Mouse (Mus musculus) testis, adult 2 months (tissue): ENCODE results near the gene Atp9a. TPM values are rescaled to one million over a fixed set of nuclear protein-coding genes. Genes with fewer than 3 reads are reported as not detected.

Experiments
- H3K27ac ChIP-seq: fragments of 200-500 bp; 2 replicates; pipeline ENCODE4 v1.5.1; 2012; ENCODE audit warnings: low read depth, low read length; ENCODE audit not compliant: control insufficient read depth, insufficient read depth
- H3K27me3 ChIP-seq: fragments of 200-500 bp; 2 replicates; pipeline ENCODE4 v1.6.1; 2012; ENCODE audit warnings: mild to moderate bottlenecking, low read length, moderate library complexity; ENCODE audit not compliant: control insufficient read depth, insufficient read depth
- H3K36me3 ChIP-seq: fragments of 200-500 bp; 2 replicates; pipeline ENCODE4 v1.6.1; 2012; ENCODE audit warnings: mild to moderate bottlenecking, low read length; ENCODE audit not compliant: control insufficient read depth, insufficient read depth
- H3K4me1 ChIP-seq: fragments of 200-500 bp; 2 replicates; pipeline ENCODE4 v1.6.1; 2012; ENCODE audit warnings: low read length; ENCODE audit not compliant: control insufficient read depth, insufficient read depth
- H3K4me3 ChIP-seq: fragments of 200-500 bp; 2 replicates; pipeline ENCODE4 v1.5.1; 2012; ENCODE audit warnings: low read depth, mild to moderate bottlenecking, low read length, moderate library complexity, mixed read lengths; ENCODE audit not compliant: control insufficient read depth
- CTCF ChIP-seq: fragments of 200-500 bp; IDR thresholded peaks from 2 replicates; pipeline ENCODE4 v1.5.1; 2012; ENCODE audit warnings: low read depth, mild to moderate bottlenecking, inconsistent platforms, low read length, moderate library complexity; ENCODE audit not compliant: control insufficient read depth, insufficient read depth, insufficient replicate concordance
- POLR2A ChIP-seq: fragments of 200-500 bp; IDR thresholded peaks from 2 replicates; pipeline ENCODE4 v1.6.1; 2012; ENCODE audit warnings: low read depth, mild to moderate bottlenecking, inconsistent platforms, low read length, moderate library complexity; ENCODE audit not compliant: control insufficient read depth
- polyA plus RNA-seq: library from polyadenylated mRNA; depleted of rRNA; stranded (reverse); fragments of >200 nt; gene quantifications from 2 replicates; pipeline ENCODE4 v1.2.3, GENCODE M21; 2012

Gene Atp9a
- polyA plus RNA-seq, 1 experiment, result 63.7 TPM

DNA sequence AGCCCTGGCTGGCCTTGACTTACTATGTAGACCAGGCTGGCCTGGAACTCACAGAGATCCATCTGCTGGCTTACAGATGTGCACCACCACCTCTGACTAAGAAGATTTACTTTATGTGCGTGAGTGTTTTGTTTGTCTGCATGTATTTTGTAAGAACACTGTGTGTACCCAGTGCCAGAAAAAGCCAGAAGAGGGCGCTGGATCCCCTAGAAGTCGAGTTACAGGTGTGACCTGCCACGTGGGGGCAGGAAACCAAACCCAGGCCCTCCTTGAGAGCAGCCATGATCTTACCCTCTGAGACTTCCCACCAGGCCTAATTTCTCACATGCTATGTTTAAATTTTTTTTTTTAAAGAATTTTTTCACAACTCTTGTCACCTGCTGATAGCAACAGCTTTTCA is 22.5 kb downstream of the Atp9a start:
- Histone ChIP-seq H3K27me3 (no peaks in the 10 kb centered on the region), H3K36me3 (no peaks in the 10 kb centered on the region), H3K27ac (no peak overlapping the region), H3K4me1 (peaks cover 6% of the 10 kb centered on the region), H3K4me3 (no peak overlapping the region)
- no peak for TF ChIP-seq CTCF
- no peak for TF ChIP-seq POLR2A

DNA sequence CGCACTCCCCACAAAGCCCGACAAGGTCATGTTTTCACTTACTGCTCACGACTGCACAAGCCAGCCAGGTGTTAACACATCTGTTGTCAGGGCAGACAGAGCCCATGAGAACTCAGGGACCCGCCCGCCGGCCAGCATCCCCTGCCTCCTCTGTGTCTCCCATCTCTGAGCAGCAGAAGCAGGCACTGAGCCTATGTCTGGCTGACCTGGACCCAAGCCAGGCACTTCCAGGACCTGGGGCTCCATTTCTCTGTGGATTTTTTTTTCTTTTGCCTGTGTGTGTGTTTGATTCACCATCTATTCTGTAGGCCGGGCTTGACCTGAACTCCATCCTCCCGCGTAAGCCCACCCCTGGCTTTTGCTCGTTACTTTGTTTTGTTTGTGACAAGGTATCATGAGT is 23.5 kb downstream of the Atp9a start:
- H3K4me1 ChIP-seq, result peaks cover 6% of the 10 kb centered on the region
- no peak overlapping the region for H3K4me3 ChIP-seq
- H3K36me3 ChIP-seq, result no peaks in the 10 kb centered on the region
- no peak overlapping the region for H3K27ac ChIP-seq
- no peaks in the 10 kb centered on the region for H3K27me3 ChIP-seq
- TF ChIP-seq CTCF (no peak), POLR2A (no peak)

DNA sequence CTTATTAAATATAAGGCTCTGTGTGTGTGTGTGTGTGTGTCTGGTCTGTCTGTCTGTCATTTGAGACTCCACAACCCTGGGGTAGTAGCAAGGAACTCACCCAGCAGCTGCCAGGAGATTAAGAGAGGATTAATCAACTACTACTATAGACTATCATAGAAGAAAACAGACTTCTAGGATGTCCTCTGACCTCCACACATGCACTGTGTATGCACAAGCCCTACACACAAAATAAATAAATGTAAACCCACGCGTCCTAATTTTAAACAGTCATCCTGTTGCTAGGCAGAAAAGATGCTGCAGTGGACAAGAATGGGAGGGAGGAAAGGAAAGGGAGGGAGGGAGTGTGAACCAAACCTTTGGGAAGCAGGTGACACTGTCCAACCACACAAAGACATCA is 23.9 kb downstream of the Atp9a start:
- Histone ChIP-seq H3K4me3 (no peak overlapping the region), H3K27ac (no peak overlapping the region), H3K4me1 (peaks cover 6% of the 10 kb centered on the region), H3K27me3 (no peaks in the 10 kb centered on the region), H3K36me3 (no peaks in the 10 kb centered on the region)
- TF ChIP-seq CTCF, result no peak
- TF ChIP-seq POLR2A, result no peak

DNA sequence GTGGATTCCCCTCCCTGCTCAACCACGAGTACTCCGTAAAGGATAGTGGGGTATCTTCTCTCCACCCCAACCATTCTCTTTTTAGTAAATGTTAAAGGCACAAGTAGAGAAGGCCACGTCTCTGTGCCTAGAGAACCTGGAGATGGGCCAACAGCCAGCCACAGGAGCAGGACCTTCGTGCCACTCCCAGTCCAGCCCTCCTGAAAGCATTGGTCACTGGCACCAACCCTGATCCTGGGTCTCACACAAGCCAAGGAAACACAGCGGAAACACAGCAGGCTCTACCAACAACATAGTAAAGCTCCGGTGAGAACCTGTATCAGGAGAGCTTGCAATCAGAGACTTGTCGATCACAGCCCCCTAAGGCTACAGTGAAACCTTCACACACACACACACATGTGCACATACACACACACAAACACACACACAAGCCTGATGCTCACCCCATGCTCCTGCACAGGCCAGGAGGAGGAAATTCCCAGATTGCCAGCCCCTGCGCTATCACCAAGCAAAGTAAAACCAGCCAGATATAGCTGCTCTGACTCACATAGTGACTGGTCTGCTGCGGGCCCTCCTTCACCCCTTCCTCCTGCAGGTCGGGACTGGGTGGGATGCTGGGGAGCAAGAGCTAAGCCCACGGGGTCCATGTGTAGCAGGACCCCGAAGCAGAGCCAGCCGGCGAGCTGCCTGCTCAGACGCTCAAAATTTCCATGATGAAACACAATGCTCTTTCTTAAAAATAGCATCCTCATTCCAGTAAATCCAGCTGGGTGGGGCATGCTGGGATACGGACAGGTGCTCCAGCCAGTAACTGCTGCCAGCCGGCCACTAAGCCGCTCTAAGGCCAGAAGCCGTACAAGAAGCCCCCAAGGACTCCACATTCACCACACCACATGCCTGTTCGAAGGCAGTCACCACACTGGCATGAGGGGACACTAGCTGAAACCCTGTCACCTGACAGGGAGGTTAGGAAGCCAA is 29.7 kb downstream of the Atp9a start:
- no peak overlapping the region for H3K27ac ChIP-seq

DNA sequence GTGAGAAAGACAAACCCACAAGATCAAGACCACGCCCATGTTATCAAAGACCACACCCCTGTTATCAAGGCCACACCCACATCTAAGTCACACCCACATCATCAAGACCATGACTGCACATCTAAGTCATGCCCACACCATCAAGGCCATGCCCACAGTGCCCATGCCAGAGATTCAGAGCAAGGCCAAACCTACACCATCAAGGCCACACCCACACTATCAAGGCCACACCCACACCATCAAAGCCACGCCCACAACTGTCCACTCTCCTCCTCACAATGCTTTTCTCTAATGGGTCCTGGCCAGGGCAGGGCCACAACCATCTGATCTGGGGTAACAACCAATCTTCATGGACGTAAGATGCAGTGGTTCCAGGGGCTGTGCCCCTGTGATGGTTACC is 31.2 kb downstream of the Atp9a start:
- no peaks in the 10 kb centered on the region for H3K4me1 ChIP-seq
- peak overlapping the region; percentile 23; the same call in 1 of the 2 replicates for H3K27ac ChIP-seq
- TF ChIP-seq CTCF, result no peak
- peak; percentile 53; the same call in 1 of the 2 replicates for TF ChIP-seq POLR2A
- peak overlapping the region; percentile 86 for H3K4me3 ChIP-seq
- no peaks in the 10 kb centered on the region for H3K36me3 ChIP-seq
- H3K27me3 ChIP-seq, result no peaks in the 10 kb centered on the region

More for the DNA sequence above, 29.7 kb downstream of the Atp9a start:
- Histone ChIP-seq H3K36me3 (no peaks in the 10 kb centered on the region), H3K27me3 (no peaks in the 10 kb centered on the region), H3K4me1 (peaks cover 6% of the 10 kb centered on the region), H3K4me3 (peak overlapping the region; percentile 63)
- no peak for TF ChIP-seq POLR2A
- no peak for TF ChIP-seq CTCF

DNA sequence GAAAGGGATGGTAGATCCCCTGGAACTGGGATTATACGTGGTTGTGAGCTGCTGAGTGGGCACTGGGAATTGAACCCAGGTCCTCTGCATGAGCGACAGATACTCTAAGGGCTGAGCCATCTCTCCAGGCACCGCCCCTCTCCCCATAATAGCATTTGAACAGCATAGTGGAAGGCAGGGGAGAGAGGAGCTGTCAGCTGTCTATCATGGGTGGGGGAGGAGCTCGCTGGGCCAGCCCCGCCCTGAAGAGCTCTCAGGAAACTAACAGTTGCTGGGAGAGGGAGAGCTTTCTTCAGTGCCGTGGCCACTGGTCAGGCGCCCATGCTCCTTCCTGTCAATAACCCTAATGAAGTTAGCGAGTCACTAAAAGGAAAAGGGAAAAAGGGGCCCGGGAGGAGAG is 34.4 kb downstream of the Atp9a start:
- Histone ChIP-seq H3K27me3 (no peaks in the 10 kb centered on the region), H3K4me3 (no peak overlapping the region), H3K4me1 (no peaks in the 10 kb centered on the region), H3K36me3 (no peaks in the 10 kb centered on the region), H3K27ac (no peak overlapping the region)
- TF ChIP-seq POLR2A (no peak), CTCF (no peak)

DNA sequence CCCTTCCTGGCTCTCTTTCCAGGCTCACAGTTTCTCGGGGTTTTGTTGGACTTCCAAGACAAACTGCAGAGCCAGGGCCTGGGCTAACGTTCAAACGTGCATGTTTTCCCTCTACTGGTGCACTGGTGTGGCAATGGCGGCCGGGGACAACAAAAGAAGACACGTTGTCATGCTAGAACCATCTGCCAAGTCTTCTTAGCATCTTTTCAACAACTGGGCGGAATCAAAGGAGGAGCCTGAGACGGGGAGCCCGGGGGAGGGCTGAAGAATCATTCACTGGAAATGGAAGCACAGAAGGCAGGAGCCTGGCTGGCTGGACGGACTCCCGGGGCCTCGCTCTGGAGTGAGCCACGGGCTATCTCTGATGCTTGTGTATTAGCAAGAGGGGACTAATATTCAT is 39.9 kb downstream of the Atp9a start:
- no peak overlapping the region for H3K4me3 ChIP-seq
- no peak overlapping the region for H3K27ac ChIP-seq
- H3K27me3 ChIP-seq, result no peaks in the 10 kb centered on the region
- H3K4me1 ChIP-seq, result no peaks in the 10 kb centered on the region
- H3K36me3 ChIP-seq, result no peaks in the 10 kb centered on the region
- TF ChIP-seq CTCF, result no peak
- no peak for TF ChIP-seq POLR2A
